Mouse (Mus musculus) C2C12 (cell line): ENCODE data around the gene Cachd1.

ENCODE experiments used
- CTCF ChIP-seq: IDR thresholded peaks from one replicate; pipeline ENCODE4 v1.5.1; 2011; ENCODE audit not compliant: control insufficient read depth, insufficient read depth, insufficient read length
- FOSL1 ChIP-seq: IDR thresholded peaks from one replicate; pipeline ENCODE4 v1.8.0; 2011; ENCODE audit warnings: mild to moderate bottlenecking, low read length; ENCODE audit not compliant: poor library complexity, insufficient read depth, severe bottlenecking
- MAX ChIP-seq: IDR thresholded peaks from one replicate; pipeline ENCODE4 v1.6.1; 2011; ENCODE audit warnings: mild to moderate bottlenecking, control low read depth
- USF1 ChIP-seq: IDR thresholded peaks from one replicate; pipeline ENCODE4 v1.6.1; 2011; ENCODE audit warnings: low read depth, mild to moderate bottlenecking, control low read depth, moderate library complexity

DNA sequence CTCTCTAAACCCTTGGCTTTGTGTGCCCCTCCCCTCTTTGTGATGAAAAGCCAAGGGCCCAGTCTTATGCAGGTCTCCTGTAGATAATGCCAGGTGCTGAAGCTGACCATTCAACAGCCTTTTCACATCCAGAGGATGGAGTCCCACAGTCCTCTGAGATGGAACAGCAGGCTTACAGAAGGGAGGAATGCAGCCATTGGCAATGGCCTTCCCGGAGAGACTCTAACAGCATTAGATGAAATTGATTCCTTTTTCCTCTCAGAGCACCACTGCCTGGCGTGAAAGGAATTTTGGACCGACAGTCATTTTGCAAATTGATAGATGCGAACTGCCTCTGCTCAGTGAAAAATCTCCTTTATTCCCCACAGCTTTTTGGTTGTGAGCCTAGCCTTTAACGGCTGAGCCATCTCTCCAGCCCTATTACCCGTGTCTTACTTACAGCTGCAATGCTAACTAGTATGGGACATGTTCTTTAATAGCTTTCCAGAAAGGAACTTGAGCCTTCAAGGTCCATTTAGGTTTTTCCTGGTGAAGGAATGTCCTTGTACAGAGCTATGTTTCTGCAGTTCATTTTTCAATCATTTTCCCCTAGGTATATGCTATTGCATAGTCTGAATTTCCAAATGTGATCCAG, 18.1 kb upstream of the Cachd1 start:
- TF ChIP-seq CTCF (no peak), FOSL1 (no peak), MAX (no peak), USF1 (no peak)
